Mouse (Mus musculus) spleen, postnatal 36 days (tissue): ENCODE results near the gene Plxnb2.

Source experiments
- DNase-seq, 2 experiments: peaks; one replicate each; pipeline ENCODE4 v3.0.0; 2022; ENCODE audit warnings: low spot score in 2 of 2, mixed read lengths in 1 of 2

The Plxnb2 gene

GRCm38 (mm10) chr15:89180571-89181229 is at the start of gene Plxnb2:
TSS of gene Plxnb2 (minus strand) at chr15:89180788.
- DNase-seq = peak; percentile 40 to 46

DNA sequence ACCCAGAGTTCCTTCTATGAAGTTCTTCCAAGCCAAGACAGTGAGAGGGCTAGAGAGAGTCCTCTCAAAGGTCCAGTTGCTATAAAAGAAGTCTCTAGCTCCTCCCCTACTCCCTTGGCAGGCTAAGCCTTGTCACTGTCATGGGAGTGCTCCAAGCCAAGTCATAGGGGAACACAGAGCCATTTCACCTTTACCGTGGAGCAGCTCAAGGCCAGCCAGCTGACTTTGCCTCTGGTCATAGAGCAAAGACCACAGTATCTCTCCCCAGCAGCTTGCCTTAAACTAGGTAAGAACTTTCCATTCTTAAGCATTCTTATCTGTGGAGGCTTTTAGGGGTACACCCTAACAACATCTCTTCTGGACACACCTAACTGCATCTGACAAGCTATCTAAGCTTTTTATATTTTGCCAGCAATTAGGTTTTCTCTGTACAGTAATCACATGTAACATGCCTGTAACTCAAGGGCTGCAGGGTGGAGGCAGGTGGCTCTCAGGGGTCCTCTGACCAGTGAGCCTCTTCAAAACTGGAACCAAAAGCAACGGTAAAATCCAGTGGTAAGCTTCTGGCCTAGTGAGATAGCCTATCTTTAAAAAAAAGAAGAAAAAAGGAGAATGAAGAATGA is 35.1 kb upstream of the Plxnb2 start:
- DNase-seq = peak in 1 of 2 experiments; percentile 18

DNA sequence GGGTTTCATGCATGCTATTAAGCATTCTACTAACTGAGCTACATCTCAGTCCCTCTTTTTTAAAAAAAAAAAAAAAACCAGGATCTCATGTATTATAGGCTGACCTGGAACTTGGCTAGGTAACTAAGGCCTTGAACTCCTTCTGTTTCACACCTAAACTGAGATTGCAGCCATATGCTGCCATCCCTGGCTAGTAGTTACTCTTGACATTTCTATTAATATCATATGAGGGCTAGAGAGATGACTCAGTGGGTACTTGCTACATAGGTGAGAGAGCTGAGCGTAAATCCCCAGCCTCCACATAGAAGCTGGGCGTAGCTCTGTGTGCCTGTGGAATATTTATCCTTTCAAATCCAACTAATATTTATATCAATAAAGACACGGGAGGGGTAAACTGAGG is 34.4 kb upstream of the Plxnb2 start:
- no peak for DNase-seq

- DNase-seq = no peak
Measured at GRCm38 (mm10) chr15:89213517-89213916, 32.9 kb upstream of the Plxnb2 start.

GRCm38 (mm10) chr15:89212495-89212894 is 31.9 kb upstream of the Plxnb2 start:
- DNase-seq = no peak

DNA sequence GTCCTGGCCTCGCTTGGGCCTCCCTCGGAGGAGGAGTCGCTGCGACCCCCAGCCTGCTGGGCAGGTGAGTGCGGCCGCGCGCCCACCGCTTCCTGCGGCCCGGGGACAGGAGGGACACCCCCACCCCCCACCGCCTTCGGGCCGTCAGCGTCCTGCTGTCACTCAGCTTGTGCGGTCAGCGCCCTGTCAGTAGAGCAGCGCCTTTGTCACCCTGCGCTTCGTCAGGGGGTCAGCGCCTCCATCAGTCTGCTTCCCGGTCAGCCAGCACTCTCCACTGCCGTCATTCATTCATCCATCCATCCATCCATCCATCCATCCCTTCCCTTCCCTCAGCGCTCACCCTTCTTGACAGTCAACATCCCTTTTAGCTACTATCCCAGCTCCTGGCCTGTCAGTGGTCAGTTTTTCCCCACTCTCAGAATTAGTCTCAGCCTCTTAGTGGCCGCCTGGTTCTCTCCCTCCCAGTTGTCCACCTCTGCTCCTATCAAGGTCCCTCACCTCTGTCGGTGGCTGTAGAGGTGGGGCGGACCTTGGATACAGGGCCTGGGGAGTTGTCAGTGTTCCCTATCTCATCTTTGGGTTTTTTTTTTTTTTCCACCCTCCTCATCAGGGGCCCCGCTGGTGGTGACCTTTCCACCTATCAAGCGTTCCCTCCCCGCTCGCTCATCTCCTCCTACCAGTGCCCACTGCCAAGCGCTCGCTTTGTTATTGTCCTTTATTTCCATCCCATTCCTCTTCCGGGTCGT is 31.3 kb upstream of the Plxnb2 start:
- peak; percentile 17 to 32 for DNase-seq

DNA sequence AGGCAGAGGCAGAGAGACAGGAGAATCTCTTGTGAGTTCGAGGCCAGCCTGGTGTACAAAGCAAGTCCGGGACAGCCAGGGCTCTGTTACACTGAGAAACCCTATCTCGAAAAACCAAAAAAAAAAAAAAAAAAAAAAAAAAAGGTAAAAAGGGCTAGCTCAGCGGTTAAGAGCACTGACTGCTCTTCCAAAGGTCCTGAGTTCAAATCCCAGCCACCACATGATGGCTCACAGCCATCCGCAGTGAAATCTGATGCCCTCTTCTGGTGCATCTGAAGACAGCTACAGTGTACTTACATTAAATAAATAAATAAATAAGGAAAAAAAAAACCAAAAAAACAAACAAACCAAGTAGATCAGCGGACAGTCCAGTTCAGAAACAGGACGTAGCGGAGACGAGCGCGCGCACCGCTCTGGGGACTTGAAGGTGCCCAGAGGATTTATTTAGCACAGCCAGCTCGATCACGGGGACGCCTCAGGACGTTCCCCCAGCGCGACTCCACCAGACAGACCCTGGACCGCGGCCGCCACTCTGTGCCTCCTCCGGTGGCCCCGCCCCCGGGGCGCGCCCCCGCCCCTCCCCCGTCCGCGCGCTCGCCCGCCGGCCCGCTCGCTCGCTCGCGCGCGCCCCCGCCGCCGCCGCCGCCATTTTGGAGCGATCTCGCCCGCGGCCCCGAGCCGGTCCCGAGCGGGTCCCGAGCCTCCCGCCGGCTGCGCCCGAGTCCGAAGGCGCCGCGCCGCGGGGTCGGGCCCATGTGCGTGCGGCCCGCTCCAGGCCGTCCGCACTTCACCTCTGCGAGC is 30.5 kb upstream of the Plxnb2 start, which contains the start of gene Ppp6r2:
Gene Ppp6r2 (plus strand): TSS at position 639 of the 801 bp plus-strand sequence.
- peak; percentile 73 to 78 for DNase-seq

GRCm38 (mm10) chr15:89209886-89210761 is 29.5 kb upstream of the Plxnb2 start:
- DNase-seq = peak; percentile 78 to 87

- DNase-seq = no peak
Measured at GRCm38 (mm10) chr15:89207457-89207856, 26.9 kb upstream of the Plxnb2 start.

GRCm38 (mm10) chr15:89197056-89197455 is 16.5 kb upstream of the Plxnb2 start:
- DNase-seq = no peak

- DNase-seq = peak; percentile 97 to 98
Measured at GRCm38 (mm10) chr15:89196313-89196706, 15.7 kb upstream of the Plxnb2 start, which contains the start of gene Dennd6b. TSS of gene Dennd6b (minus strand) at chr15:89196496.

- peak; percentile 90 to 91 for DNase-seq
Measured at GRCm38 (mm10) chr15:89195690-89196312, 15.2 kb upstream of the Plxnb2 start.

GRCm38 (mm10) chr15:89195261-89195681 is 14.7 kb upstream of the Plxnb2 start:
- DNase-seq = no peak

GRCm38 (mm10) chr15:89184937-89185227 is 4.3 kb upstream of the Plxnb2 start:
- DNase-seq = no peak

- DNase-seq = no peak
Measured at GRCm38 (mm10) chr15:89184141-89184936, 3.8 kb upstream of the Plxnb2 start.

DNA sequence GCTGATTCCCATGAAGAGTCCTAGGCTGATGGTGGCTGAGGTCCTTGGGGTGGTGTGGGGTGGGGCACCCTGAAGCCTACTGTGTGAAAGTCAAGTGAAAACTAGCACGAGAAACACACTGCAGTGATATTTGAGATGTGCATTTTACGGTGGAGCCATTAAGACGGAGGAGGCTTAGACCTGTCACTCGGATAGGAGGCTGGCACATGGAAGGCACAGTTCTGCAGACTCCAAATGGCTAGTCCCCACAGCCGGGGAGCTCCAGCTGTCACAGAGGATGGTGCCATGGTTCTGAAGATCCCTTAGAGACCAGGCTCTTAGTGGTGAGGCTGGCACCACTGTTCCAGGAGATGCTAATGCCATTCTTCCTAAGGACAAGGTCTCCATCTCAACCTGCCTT is 2.3 kb upstream of the Plxnb2 start:
- no peak for DNase-seq

- no peak for DNase-seq
Measured at GRCm38 (mm10) chr15:89182328-89182741, 1.7 kb upstream of the Plxnb2 start.

GRCm38 (mm10) chr15:89181561-89182270 is 1.1 kb upstream of the Plxnb2 start:
- no peak for DNase-seq

- DNase-seq = no peak
Measured at GRCm38 (mm10) chr15:89180081-89180541, 477 bp downstream of the Plxnb2 start.
